Mouse (Mus musculus): ENCODE data around the gene Ppp4r4. TPM values are rescaled to one million over a fixed set of nuclear protein-coding genes. Genes with fewer than 3 reads are reported as not detected.
A peak's percentile ranks its signal among the peaks of the same experiment; 100 is the strongest.
"Not testable (repeated sequence)": the region's sequence is repeated elsewhere in the genome, so short reads cannot be mapped to it uniquely, and the experiment has no call there.

The Ppp4r4 gene
- polyA plus RNA-seq, 1 experiment = 3.7 TPM

GRCm38 (mm10) chr12:103567129-103567528 is 35.0 kb downstream of the Ppp4r4 start:
- peak; percentile 10 for DNase-seq (ENCODE audit: low read depth)
- TF ChIP-seq CTCF (IDR thresholded peaks at IDR 0.05; ENCODE audit: borderline replicate concordance, extremely low read depth, insufficient read depth, insufficient read length) = peak; percentile 27; the same call in 1 of the 2 replicates
- TF ChIP-seq POLR2A (IDR thresholded peaks at IDR 0.05; ENCODE audit: borderline replicate concordance, extremely low read depth, insufficient read depth, insufficient read length, poor library complexity, severe bottlenecking) = no peak

GRCm38 (mm10) chr12:103569690-103570089 is 37.6 kb downstream of the Ppp4r4 start:
- DNase-seq (ENCODE audit: low read depth) = no peak
- TF ChIP-seq CTCF (IDR thresholded peaks at IDR 0.05; ENCODE audit: borderline replicate concordance, extremely low read depth, insufficient read depth, insufficient read length) (no peak), POLR2A (IDR thresholded peaks at IDR 0.05; ENCODE audit: borderline replicate concordance, extremely low read depth, insufficient read depth, insufficient read length, poor library complexity, severe bottlenecking) (no peak)

- DNase-seq (ENCODE audit: low read depth) = not testable (repeated sequence)
These were observed 46.1 kb downstream of the Ppp4r4 start for GRCm38 (mm10) chr12:103578148-103578547.

- TF ChIP-seq POLR2A (IDR thresholded peaks at IDR 0.05; ENCODE audit: borderline replicate concordance, extremely low read depth, insufficient read depth, insufficient read length, poor library complexity, severe bottlenecking) (no peak), CTCF (IDR thresholded peaks at IDR 0.05; ENCODE audit: borderline replicate concordance, extremely low read depth, insufficient read depth, insufficient read length) (no peak)
- DNase-seq (ENCODE audit: low read depth) = no peak
These were observed 51.7 kb downstream of the Ppp4r4 start for GRCm38 (mm10) chr12:103583771-103584170.

- DNase-seq (ENCODE audit: low read depth) = no peak
- no peak for TF ChIP-seq POLR2A (IDR thresholded peaks at IDR 0.05; ENCODE audit: borderline replicate concordance, extremely low read depth, insufficient read depth, insufficient read length, poor library complexity, severe bottlenecking)
- TF ChIP-seq CTCF (IDR thresholded peaks at IDR 0.05; ENCODE audit: borderline replicate concordance, extremely low read depth, insufficient read depth, insufficient read length) = no peak
These were observed 66.3 kb downstream of the Ppp4r4 start for GRCm38 (mm10) chr12:103598411-103598810.

- DNase-seq (ENCODE audit: low read depth) = no peak
- TF ChIP-seq CTCF (IDR thresholded peaks at IDR 0.05; ENCODE audit: borderline replicate concordance, extremely low read depth, insufficient read depth, insufficient read length) (no peak), POLR2A (IDR thresholded peaks at IDR 0.05; ENCODE audit: borderline replicate concordance, extremely low read depth, insufficient read depth, insufficient read length, poor library complexity, severe bottlenecking) (no peak)
These were observed 68.3 kb downstream of the Ppp4r4 start for GRCm38 (mm10) chr12:103600364-103600763.

GRCm38 (mm10) chr12:103601839-103602238 is 69.8 kb downstream of the Ppp4r4 start:
- no peak for DNase-seq (ENCODE audit: low read depth)
- no peak for TF ChIP-seq CTCF (IDR thresholded peaks at IDR 0.05; ENCODE audit: borderline replicate concordance, extremely low read depth, insufficient read depth, insufficient read length)
- TF ChIP-seq POLR2A (IDR thresholded peaks at IDR 0.05; ENCODE audit: borderline replicate concordance, extremely low read depth, insufficient read depth, insufficient read length, poor library complexity, severe bottlenecking) = no peak

- no peak for TF ChIP-seq POLR2A (IDR thresholded peaks at IDR 0.05; ENCODE audit: borderline replicate concordance, extremely low read depth, insufficient read depth, insufficient read length, poor library complexity, severe bottlenecking)
- TF ChIP-seq CTCF (IDR thresholded peaks at IDR 0.05; ENCODE audit: borderline replicate concordance, extremely low read depth, insufficient read depth, insufficient read length) = no peak
- no peak for DNase-seq (ENCODE audit: low read depth)
These were observed 83.1 kb downstream of the Ppp4r4 start for GRCm38 (mm10) chr12:103615141-103615540.

GRCm38 (mm10) chr12:103615734-103616133 is 83.7 kb downstream of the Ppp4r4 start:
- TF ChIP-seq CTCF (IDR thresholded peaks at IDR 0.05; ENCODE audit: borderline replicate concordance, extremely low read depth, insufficient read depth, insufficient read length) = no peak
- TF ChIP-seq POLR2A (IDR thresholded peaks at IDR 0.05; ENCODE audit: borderline replicate concordance, extremely low read depth, insufficient read depth, insufficient read length, poor library complexity, severe bottlenecking) = no peak
- DNase-seq (ENCODE audit: low read depth) = no peak

GRCm38 (mm10) chr12:103616860-103617261 is 84.8 kb downstream of the Ppp4r4 start:
- TF ChIP-seq POLR2A (IDR thresholded peaks at IDR 0.05; ENCODE audit: borderline replicate concordance, extremely low read depth, insufficient read depth, insufficient read length, poor library complexity, severe bottlenecking) (no peak), CTCF (IDR thresholded peaks at IDR 0.05; ENCODE audit: borderline replicate concordance, extremely low read depth, insufficient read depth, insufficient read length) (no peak)
- no peak for DNase-seq (ENCODE audit: low read depth)

GRCm38 (mm10) chr12:103631203-103631612 is 99.1 kb downstream of the Ppp4r4 start, which contains the start of gene Serpina10:
Gene Serpina10 (minus strand): TSS chr12:103631444.
- no peak for TF ChIP-seq CTCF (IDR thresholded peaks at IDR 0.05; ENCODE audit: borderline replicate concordance, extremely low read depth, insufficient read depth, insufficient read length)
- DNase-seq (ENCODE audit: low read depth) = no peak

- TF ChIP-seq POLR2A (IDR thresholded peaks at IDR 0.05; ENCODE audit: borderline replicate concordance, extremely low read depth, insufficient read depth, insufficient read length, poor library complexity, severe bottlenecking) (no peak), CTCF (IDR thresholded peaks at IDR 0.05; ENCODE audit: borderline replicate concordance, extremely low read depth, insufficient read depth, insufficient read length) (no peak)
- peak; percentile 1 for DNase-seq (ENCODE audit: low read depth)
These were observed 102.3 kb downstream of the Ppp4r4 start for GRCm38 (mm10) chr12:103634430-103634829.

- TF ChIP-seq CTCF (IDR thresholded peaks at IDR 0.05; ENCODE audit: borderline replicate concordance, extremely low read depth, insufficient read depth, insufficient read length) = no peak
- DNase-seq (ENCODE audit: low read depth) = no peak
These were observed 103.8 kb downstream of the Ppp4r4 start for GRCm38 (mm10) chr12:103635846-103636245.
